Mouse (Mus musculus) forebrain, embryonic 16.5 days (tissue): ENCODE results near the gene Sult4a1. TPM values are rescaled to one million over a fixed set of nuclear protein-coding genes. Genes with fewer than 3 reads are reported as not detected.

Source experiments
- ATAC-seq: fragments of 200-750 bp; cut with Nextera tagmentation; 2 replicates; pipeline ENCODE4 v1.8.0; 2017; ENCODE audit warnings: mild to moderate bottlenecking, moderate library complexity
- H3K27ac ChIP-seq: fragments of 300-500 bp; sonication (generic); 2 replicates; pipeline ENCODE4 v1.5.1; 2014; ENCODE audit warnings: low read length, control low read depth
- H3K27me3 ChIP-seq: fragments of 300-500 bp; sonication (generic); replicated peaks from 2 replicates; pipeline ENCODE4 v1.6.1; 2014; ENCODE audit warnings: low read length; ENCODE audit not compliant: control insufficient read depth, insufficient read depth
- H3K36me3 ChIP-seq: fragments of 300-500 bp; sonication (generic); 2 replicates; pipeline ENCODE4 v1.6.1; 2014; ENCODE audit not compliant: control insufficient read depth, insufficient read depth
- H3K4me1 ChIP-seq: fragments of 300-500 bp; sonication (generic); replicated peaks from 2 replicates; pipeline ENCODE4 v1.6.1; 2014; ENCODE audit warnings: low read length; ENCODE audit not compliant: control insufficient read depth, insufficient read depth
- H3K4me2 ChIP-seq: fragments of 300-500 bp; sonication (generic); 2 replicates; pipeline ENCODE4 v1.6.1; 2014; ENCODE audit warnings: mild to moderate bottlenecking, low read length, control low read depth
- H3K4me3 ChIP-seq: fragments of 300-500 bp; sonication (generic); replicated peaks from 2 replicates; pipeline ENCODE4 v1.5.1; 2014; ENCODE audit warnings: mild to moderate bottlenecking, low read length, control low read depth
- H3K9ac ChIP-seq: fragments of 300-500 bp; sonication (generic); replicated peaks from 2 replicates; pipeline ENCODE4 v1.6.1; 2014; ENCODE audit warnings: low read depth, low read length, control low read depth
- H3K9me3 ChIP-seq: fragments of 300-500 bp; sonication (generic); 2 replicates; pipeline ENCODE4 v1.6.1; 2016; ENCODE audit warnings: low read length; ENCODE audit not compliant: control insufficient read depth
- WGBS: fragments of 180-500 bp; shearing (Covaris S2); extraction: QIAGEN DNeasy Blood & Tissue Kit; methylation state at CpG from one replicate; pipeline ENCODE4 v1.1.7; 2014; 5-methylcytosine and 5-hydroxymethylcytosine counted together
- polyA plus RNA-seq: library from polyadenylated mRNA; unstranded; fragments of >200 nt; fragmentation: Nextera tagmentation; extraction: Ambion mirVana; gene quantifications from 2 replicates; pipeline ENCODE4 v1.2.1, GENCODE M21; 2015

The Sult4a1 gene
- polyA plus RNA-seq, result 80.6 and 92.7 TPM in 2 replicates

GRCm38 (mm10) chr15:84105105-84105923, at the start of gene Sult4a1:
TSS of gene Sult4a1 (minus strand) at chr15:84105754.
- no peaks in the 10 kb centered on the region for H3K27me3 ChIP-seq
- H3K4me1 ChIP-seq, result peaks cover 18% of the 10 kb centered on the region
- peak; percentile 81 for ATAC-seq
- H3K4me2 ChIP-seq, result peak within 1 kb of the TSS; percentile 76
- H3K9ac ChIP-seq, result peak within 1 kb of the TSS; percentile 74
- no peaks in the 10 kb centered on the region for H3K9me3 ChIP-seq
- 2% methylated on average over 76 of the region's 77 CpGs for WGBS
- H3K27ac ChIP-seq, result peak within 1 kb of the TSS; percentile 60
- no peaks in the 10 kb centered on the region for H3K36me3 ChIP-seq
- H3K4me3 ChIP-seq, result peak within 1 kb of the TSS; percentile 59

GRCm38 (mm10) chr15:84140929-84141328, 35.4 kb upstream of the Sult4a1 start:
- no peak overlapping the region for H3K9ac ChIP-seq
- no peaks in the 10 kb centered on the region for H3K9me3 ChIP-seq
- no peak overlapping the region for H3K27ac ChIP-seq
- ATAC-seq, result no peak
- no peak overlapping the region for H3K4me2 ChIP-seq
- H3K36me3 ChIP-seq, result no peaks in the 10 kb centered on the region
- 36% methylated on average over 5 of the region's 5 CpGs for WGBS
- H3K27me3 ChIP-seq, result no peaks in the 10 kb centered on the region
- no peak overlapping the region for H3K4me3 ChIP-seq
- peaks cover 8% of the 10 kb centered on the region; the same call in 1 of the 2 replicates for H3K4me1 ChIP-seq

- Histone ChIP-seq H3K4me2 (no peak overlapping the region), H3K4me3 (no peak overlapping the region), H3K36me3 (no peaks in the 10 kb centered on the region), H3K4me1 (peaks cover 8% of the 10 kb centered on the region; the same call in 1 of the 2 replicates), H3K9me3 (no peaks in the 10 kb centered on the region), H3K27ac (no peak overlapping the region), H3K9ac (no peak overlapping the region), H3K27me3 (no peaks in the 10 kb centered on the region)
- no peak for ATAC-seq
- 36% methylated on average over 3 of the region's 3 CpGs for WGBS
These were observed 34.6 kb upstream of the Sult4a1 start for GRCm38 (mm10) chr15:84140109-84140508.

DNA sequence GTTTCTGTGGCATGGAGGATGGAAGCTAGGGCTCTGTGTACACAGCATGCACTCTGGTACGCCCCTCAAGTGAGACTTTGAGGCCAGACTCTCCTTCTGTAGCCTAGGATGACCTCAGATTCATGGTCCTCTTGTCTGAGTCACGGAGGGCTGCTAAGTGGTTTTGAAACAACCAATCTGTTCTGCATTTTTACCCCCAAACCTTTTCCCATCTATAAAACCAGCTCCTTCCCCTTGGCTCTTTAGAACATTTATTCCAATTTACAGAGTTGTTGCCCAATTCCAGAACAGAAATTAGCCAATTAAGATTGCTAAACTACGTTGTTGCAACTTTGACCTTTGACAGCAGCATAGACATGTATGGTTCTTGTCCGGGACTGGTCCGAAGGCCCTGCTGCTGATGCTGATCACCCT, 34.0 kb upstream of the Sult4a1 start:
- no peak for ATAC-seq
- Histone ChIP-seq H3K4me2 (no peak overlapping the region), H3K27ac (no peak overlapping the region)

DNA sequence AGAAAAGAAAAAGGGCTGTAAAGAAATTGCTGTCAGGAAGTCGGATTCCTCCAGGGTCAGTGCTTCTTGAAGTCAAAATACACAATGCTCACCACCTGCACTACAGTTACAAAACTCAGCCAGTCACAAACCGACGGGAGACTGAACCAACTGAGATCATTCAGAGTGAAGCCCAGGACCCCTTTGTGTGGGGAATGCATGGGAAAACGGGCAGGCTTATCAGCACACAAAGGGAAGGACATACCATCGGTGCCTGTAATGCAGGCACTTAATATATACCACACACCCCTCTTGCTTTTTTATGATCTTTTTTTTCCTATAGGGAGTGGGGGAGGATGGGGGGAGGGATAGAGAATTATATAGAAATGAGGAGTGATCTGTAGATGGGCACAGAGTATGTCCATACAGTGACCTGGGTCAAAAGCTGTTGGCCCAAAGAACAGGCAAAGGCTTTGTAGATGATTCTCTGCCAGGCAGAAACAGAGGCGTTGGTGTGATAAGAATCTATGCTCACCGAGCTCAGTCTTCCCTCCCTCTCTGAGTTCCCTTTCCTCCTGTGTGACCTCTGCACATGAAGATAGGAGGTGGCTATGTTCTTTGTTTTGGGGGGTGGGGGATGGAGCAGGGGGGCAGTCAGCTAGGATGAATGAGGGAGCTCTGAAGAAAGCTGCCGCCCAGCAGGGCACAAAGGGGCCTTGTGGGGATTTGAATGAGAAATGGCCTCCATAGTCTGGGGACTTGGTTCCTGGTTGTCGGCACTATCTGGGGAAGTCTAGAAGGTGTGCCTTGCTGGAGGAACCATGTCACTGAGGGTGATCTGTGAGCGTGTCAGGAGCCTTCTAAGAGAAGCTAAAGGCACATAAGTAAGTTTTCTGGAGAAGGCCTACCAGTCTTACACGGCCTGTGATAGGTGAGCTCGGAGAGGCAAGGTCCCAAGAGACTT, 31.2 kb upstream of the Sult4a1 start:
- Histone ChIP-seq H3K4me3 (no peak overlapping the region), H3K4me2 (no peak overlapping the region), H3K9me3 (no peaks in the 10 kb centered on the region), H3K36me3 (no peaks in the 10 kb centered on the region), H3K27ac (no peak overlapping the region), H3K9ac (no peak overlapping the region), H3K4me1 (peaks cover 8% of the 10 kb centered on the region; the same call in 1 of the 2 replicates), H3K27me3 (no peaks in the 10 kb centered on the region)
- ATAC-seq, result no peak
- WGBS, result 18% methylated on average over 12 of the region's 12 CpGs

More for the DNA sequence above, 34.0 kb upstream of the Sult4a1 start:
- no peak overlapping the region for H3K9ac ChIP-seq
- 84% methylated on average over 5 of the region's 5 CpGs for WGBS
- peaks cover 8% of the 10 kb centered on the region; the same call in 1 of the 2 replicates for H3K4me1 ChIP-seq
- H3K27me3 ChIP-seq, result no peaks in the 10 kb centered on the region
- no peaks in the 10 kb centered on the region for H3K9me3 ChIP-seq
- no peak overlapping the region for H3K4me3 ChIP-seq
- H3K36me3 ChIP-seq, result no peaks in the 10 kb centered on the region

GRCm38 (mm10) chr15:84135472-84135871, 29.9 kb upstream of the Sult4a1 start:
- Histone ChIP-seq H3K9me3 (no peaks in the 10 kb centered on the region), H3K9ac (no peak overlapping the region), H3K36me3 (no peaks in the 10 kb centered on the region), H3K4me3 (no peak overlapping the region), H3K4me2 (no peak overlapping the region), H3K27me3 (no peaks in the 10 kb centered on the region), H3K4me1 (peaks cover 4% of the 10 kb centered on the region; the same call in 1 of the 2 replicates), H3K27ac (no peak overlapping the region)
- ATAC-seq, result no peak
- WGBS, result 84% methylated on average over 5 of the region's 5 CpGs

DNA sequence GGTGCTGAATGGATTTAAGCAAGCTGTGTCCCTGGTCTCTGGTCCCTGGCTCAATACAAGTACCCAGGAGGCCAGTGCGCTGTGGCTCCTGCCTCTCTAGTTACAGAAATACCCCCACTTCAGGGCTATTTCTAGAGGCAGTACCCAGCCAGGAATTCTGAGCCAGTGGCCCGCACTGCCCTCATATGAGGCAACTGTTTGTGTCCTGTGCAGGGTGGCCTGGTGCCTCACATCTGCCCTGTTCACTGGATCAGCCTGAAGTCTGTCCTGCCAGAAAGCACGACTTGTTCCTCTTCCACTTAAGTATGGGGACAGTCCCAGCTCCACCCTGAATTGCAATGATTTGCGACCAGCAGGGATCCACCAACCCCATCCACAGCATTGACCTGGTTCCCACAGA, 27.9 kb upstream of the Sult4a1 start:
- H3K9me3 ChIP-seq, result no peaks in the 10 kb centered on the region
- H3K4me2 ChIP-seq, result no peak overlapping the region
- H3K4me3 ChIP-seq, result no peak overlapping the region
- ATAC-seq, result no peak
- 0 out of 2 replicates have a peak, but pooled peaks cover 2% of the 10 kb centered on the region for H3K4me1 ChIP-seq
- no peaks in the 10 kb centered on the region for H3K27me3 ChIP-seq
- no peak overlapping the region for H3K9ac ChIP-seq
- no peak overlapping the region for H3K27ac ChIP-seq
- H3K36me3 ChIP-seq, result no peaks in the 10 kb centered on the region
- WGBS, result 73% methylated on average over 4 of the region's 4 CpGs

DNA sequence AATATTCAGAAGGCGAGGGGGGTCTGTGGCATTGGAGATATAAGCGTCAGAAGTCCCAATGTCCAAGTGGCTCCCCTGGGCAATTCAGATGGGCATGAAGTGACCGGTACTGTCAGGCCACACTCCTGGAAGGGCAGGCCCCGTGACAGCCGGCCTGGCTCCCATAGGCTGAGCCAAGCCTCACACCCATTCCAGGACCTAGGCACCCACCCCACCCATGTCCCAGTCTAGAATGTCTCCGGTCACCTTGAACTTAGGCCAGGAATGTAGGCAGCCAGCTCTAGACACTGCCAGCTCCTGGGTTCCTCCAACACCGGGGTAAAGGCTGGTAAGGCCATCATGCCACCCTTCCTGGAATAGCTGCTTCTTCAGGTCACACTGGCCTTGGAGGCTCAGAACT, 26.4 kb upstream of the Sult4a1 start:
- Histone ChIP-seq H3K27me3 (no peaks in the 10 kb centered on the region), H3K4me2 (no peak overlapping the region), H3K27ac (no peak overlapping the region), H3K36me3 (no peaks in the 10 kb centered on the region), H3K4me1 (0 out of 2 replicates have a peak, but pooled peaks cover 2% of the 10 kb centered on the region), H3K9ac (no peak overlapping the region), H3K9me3 (no peaks in the 10 kb centered on the region), H3K4me3 (no peak overlapping the region)
- no peak for ATAC-seq
- 93% methylated on average over 7 of the region's 7 CpGs for WGBS
